Mouse (Mus musculus) ES-E14 (cell line): ENCODE data around the gene Sgsm2. TPM values are rescaled to one million over a fixed set of nuclear protein-coding genes. Genes with fewer than 3 reads are reported as not detected.
"Not testable (repeated sequence)": the region's sequence is repeated elsewhere in the genome, so short reads cannot be mapped to it uniquely, and the experiment has no call there.

Experiments used
- DNase-seq: peaks from one replicate; pipeline ENCODE4 v3.0.0-alpha.2; 2013; ENCODE audit warnings: low read depth, low spot score
- H3K27ac ChIP-seq: 2 replicates; pipeline ENCODE4 v1.5.1; 2012; ENCODE audit warnings: low read depth, mild to moderate bottlenecking, low read length, moderate library complexity, mixed read lengths; ENCODE audit not compliant: poor library complexity, insufficient read depth, severe bottlenecking
- H3K36me3 ChIP-seq: 2 replicates; pipeline ENCODE4 v1.6.1; 2012; ENCODE audit warnings: mild to moderate bottlenecking, low read length, moderate library complexity, mixed read lengths; ENCODE audit not compliant: control insufficient read depth, poor library complexity, insufficient read depth, severe bottlenecking
- H3K4me1 ChIP-seq, 2 experiments: fragments of 150-350 bp in 1 of 2; sonication (generic) in 1 of 2; 2 replicates each; pipeline ENCODE4 v1.6.1; 2012; ENCODE audit warnings: low read length in 2 of 2, mild to moderate bottlenecking in 1 of 2, mixed read lengths in 1 of 2; ENCODE audit not compliant: control insufficient read depth in 2 of 2, insufficient read depth in 2 of 2, poor library complexity in 1 of 2
- H3K4me3 ChIP-seq, 2 experiments: fragments of 150-350 bp in 1 of 2; sonication (generic) in 1 of 2; 2 replicates each; pipeline ENCODE4 v1.5.1; 2012; ENCODE audit warnings: low read length in 2 of 2, low read depth in 1 of 2, mild to moderate bottlenecking in 1 of 2, mixed read lengths in 1 of 2; ENCODE audit not compliant: insufficient read depth in 1 of 2, poor library complexity in 1 of 2, severe bottlenecking in 1 of 2
- H3K9ac ChIP-seq: 2 replicates; pipeline ENCODE4 v1.6.1; 2012; ENCODE audit warnings: low read depth, mild to moderate bottlenecking, low read length, mixed read lengths; ENCODE audit not compliant: poor library complexity, insufficient read depth, severe bottlenecking
- H3K9me3 ChIP-seq: fragments of 150-350 bp; sonication (generic); 2 replicates; pipeline ENCODE4 v1.6.1; 2012; ENCODE audit warnings: low read depth, mild to moderate bottlenecking, low read length; ENCODE audit not compliant: control insufficient read depth, insufficient read depth
- CHD2 ChIP-seq: IDR thresholded peaks from 2 replicates; pipeline ENCODE4 v1.6.1; 2014; ENCODE audit warnings: mild to moderate bottlenecking, low read depth, low read length, inconsistent platforms
- HCFC1 ChIP-seq: IDR thresholded peaks from 2 replicates; pipeline ENCODE4 v1.6.1; 2012; ENCODE audit warnings: low read length, inconsistent platforms, borderline replicate concordance; ENCODE audit not compliant: insufficient read depth
- MAFK ChIP-seq: IDR thresholded peaks from 2 replicates; pipeline ENCODE4 v1.6.1; 2014; ENCODE audit warnings: mild to moderate bottlenecking, low read depth, low read length, inconsistent platforms; ENCODE audit not compliant: insufficient read depth
- ZC3H11A ChIP-seq: IDR thresholded peaks from 2 replicates; pipeline ENCODE4 v1.6.1; 2012; ENCODE audit warnings: low read depth, mild to moderate bottlenecking, inconsistent platforms, low read length, borderline replicate concordance
- ZNF384 ChIP-seq: IDR thresholded peaks from 2 replicates; pipeline ENCODE4 v1.6.1; 2012; ENCODE audit warnings: low read depth, low read length, inconsistent platforms
- in situ Hi-C, 2 experiments: fragments of 600-800 bp; cut with MboI; formaldehyde crosslinking; loops; one replicate each; pipeline ENCODE4 v1.15.1; 2025; ENCODE audit warnings: low sequenced_read_pairs in 2 of 2, inconsistent platforms in 1 of 2; ENCODE audit not compliant: unreplicated experiment in 2 of 2
- total RNA-seq: library from RNA; depleted of rRNA; stranded (reverse); fragments of 300-350 nt; gene quantifications from 2 replicates; pipeline ENCODE4 v1.2.3, GENCODE M21; 2012

The Sgsm2 gene
- total RNA-seq, 1 experiment = 10.4 TPM

- no peak for TF ChIP-seq CHD2
- no peak for TF ChIP-seq MAFK
- TF ChIP-seq HCFC1 = no peak
- no peak for TF ChIP-seq ZC3H11A
- TF ChIP-seq ZNF384 = no peak
- Histone ChIP-seq H3K9ac (no peak overlapping the region), H3K27ac (no peak overlapping the region), H3K9me3 (no peaks in the 10 kb centered on the region), H3K4me3 (no peak overlapping the region), H3K4me1 (no peaks in the 10 kb centered on the region), H3K36me3 (peaks cover 8% of the 10 kb centered on the region)
- in situ Hi-C loops = no loop called here
- DNase-seq = no peak
Measured at GRCm38 (mm10) chr11:74811538-74811937, 85.3 kb downstream of the Sgsm2 start.

GRCm38 (mm10) chr11:74811027-74811426, 85.8 kb downstream of the Sgsm2 start:
- H3K27ac ChIP-seq, H3K4me3 ChIP-seq, H3K4me1 ChIP-seq, DNase-seq, H3K9ac ChIP-seq, in situ Hi-C loops, H3K9me3 ChIP-seq: not testable (repeated sequence)
- peaks cover 11% of the 10 kb centered on the region for H3K36me3 ChIP-seq

GRCm38 (mm10) chr11:74810134-74810533, 86.7 kb downstream of the Sgsm2 start:
- Histone ChIP-seq H3K9ac (no peak overlapping the region), H3K36me3 (peaks cover 15% of the 10 kb centered on the region), H3K4me3 (no peak overlapping the region), H3K27ac (no peak overlapping the region), H3K9me3 (no peaks in the 10 kb centered on the region), H3K4me1 (no peaks in the 10 kb centered on the region)
- in situ Hi-C loops = no loop called here
- DNase-seq = no peak
- TF ChIP-seq MAFK (no peak), ZNF384 (no peak), ZC3H11A (no peak), HCFC1 (no peak), CHD2 (no peak)

- H3K4me3 ChIP-seq = no peak overlapping the region
- H3K9me3 ChIP-seq = no peaks in the 10 kb centered on the region
- H3K27ac ChIP-seq = no peak overlapping the region
- in situ Hi-C loops = no loop called here
- H3K36me3 ChIP-seq = peaks cover 20% of the 10 kb centered on the region
- H3K4me1 ChIP-seq = no peaks in the 10 kb centered on the region
- no peak for TF ChIP-seq ZNF384
- TF ChIP-seq ZC3H11A = no peak
- TF ChIP-seq CHD2 = no peak
- DNase-seq = no peak
- H3K9ac ChIP-seq = no peak overlapping the region
Measured at GRCm38 (mm10) chr11:74808251-74808853, 88.5 kb downstream of the Sgsm2 start.

GRCm38 (mm10) chr11:74807246-74807882, 89.5 kb downstream of the Sgsm2 start:
- Histone ChIP-seq H3K9me3 (no peaks in the 10 kb centered on the region), H3K9ac (no peak overlapping the region), H3K27ac (no peak overlapping the region), H3K4me3 (no peak overlapping the region), H3K36me3 (peaks cover 20% of the 10 kb centered on the region), H3K4me1 (no peaks in the 10 kb centered on the region)
- in situ Hi-C loops = no loop called here
- TF ChIP-seq ZNF384 = no peak
- TF ChIP-seq MAFK = no peak
- TF ChIP-seq ZC3H11A = no peak
- no peak for DNase-seq
